Mouse (Mus musculus) kidney, postnatal 0 days (tissue): ENCODE measurements around the gene Usp30. TPM values are rescaled to one million over a fixed set of nuclear protein-coding genes. Genes with fewer than 3 reads are reported as not detected.

ENCODE experiments used
- ATAC-seq: fragments of 200-750 bp; cut with Nextera tagmentation; replicated peaks from 2 replicates; pipeline ENCODE4 v1.8.0; 2017; ENCODE audit warnings: low read depth, moderate number of reproducible peaks, moderate TSS enrichment, moderate library complexity; ENCODE audit not compliant: low FRiP score
- DNase-seq: peaks from one replicate; pipeline ENCODE4 v3.0.0-alpha.2; 2016; ENCODE audit warnings: low spot score
- H3K27ac ChIP-seq: fragments of 300-500 bp; sonication (generic); 2 replicates; pipeline ENCODE4 v1.5.1; 2014; ENCODE audit warnings: mild to moderate bottlenecking
- H3K27me3 ChIP-seq: fragments of 300-500 bp; sonication (generic); 2 replicates; pipeline ENCODE4 v1.6.1; 2014; ENCODE audit warnings: low read length, mixed read lengths; ENCODE audit not compliant: insufficient read depth
- H3K36me3 ChIP-seq: fragments of 300-500 bp; sonication (generic); 2 replicates; pipeline ENCODE4 v1.6.1; 2014; ENCODE audit warnings: low read length, mixed read lengths; ENCODE audit not compliant: insufficient read depth
- H3K4me1 ChIP-seq: fragments of 300-500 bp; sonication (generic); replicated peaks from 2 replicates; pipeline ENCODE4 v1.6.1; 2014; ENCODE audit warnings: antibody characterized with exemption, low read length, mixed read lengths; ENCODE audit not compliant: insufficient read depth
- H3K4me2 ChIP-seq: fragments of 300-500 bp; sonication (generic); 2 replicates; pipeline ENCODE4 v1.6.1; 2014; ENCODE audit warnings: mild to moderate bottlenecking, low read length, moderate library complexity, mixed read lengths
- H3K4me3 ChIP-seq: fragments of 300-500 bp; sonication (generic); replicated peaks from 2 replicates; pipeline ENCODE4 v1.5.1; 2014; ENCODE audit warnings: low read depth, low read length
- H3K9ac ChIP-seq: fragments of 300-500 bp; sonication (generic); 2 replicates; pipeline ENCODE4 v1.6.1; 2014; ENCODE audit warnings: low read depth, low read length
- H3K9me3 ChIP-seq: fragments of 300-500 bp; sonication (generic); replicated peaks from 2 replicates; pipeline ENCODE4 v1.6.1; 2016; ENCODE audit warnings: low read length, inconsistent platforms, mixed read lengths
- CTCF ChIP-seq: IDR thresholded peaks from 2 replicates; pipeline ENCODE4 v1.5.1; 2016; ENCODE audit warnings: antibody characterized with exemption, low read depth, mild to moderate bottlenecking, moderate library complexity
- WGBS: fragments of 180-500 bp; shearing (Covaris S2); extraction: QIAGEN DNeasy Blood & Tissue Kit; methylation state at CpG from one replicate; pipeline ENCODE4 v1.1.7; 2014; 5-methylcytosine and 5-hydroxymethylcytosine counted together
- polyA plus RNA-seq: library from polyadenylated mRNA; unstranded; fragments of >200 nt; fragmentation: Nextera tagmentation; extraction: Ambion mirVana; gene quantifications from 2 replicates; pipeline ENCODE4 v1.2.1, GENCODE M21; 2015

Gene Usp30
- 10.3 and 12.0 TPM in 2 replicates for polyA plus RNA-seq

GRCm38 (mm10) chr5:114065161-114065560, at the start of gene Usp30:
TSS of gene Usp30 (plus strand) at chr5:114065461.
- no peak within 1 kb of the TSS for H3K9ac ChIP-seq
- H3K27me3 ChIP-seq = no peaks in the 10 kb centered on the region
- no peak for ATAC-seq
- no peaks in the 10 kb centered on the region for H3K36me3 ChIP-seq
- TF ChIP-seq CTCF = no peak
- no peaks in the 10 kb centered on the region for H3K4me1 ChIP-seq
- no peak within 1 kb of the TSS for H3K4me2 ChIP-seq
- no peak within 1 kb of the TSS for H3K27ac ChIP-seq
- H3K4me3 ChIP-seq = no peak within 1 kb of the TSS
- DNase-seq = no peak
- 95% methylated on average over 6 of the region's 6 CpGs for WGBS
- H3K9me3 ChIP-seq = no peaks in the 10 kb centered on the region

GRCm38 (mm10) chr5:114024390-114024789, 40.9 kb upstream of the Usp30 start:
- 57% methylated on average over 6 of the region's 6 CpGs for WGBS
- no peak overlapping the region for H3K4me3 ChIP-seq
- no peak overlapping the region for H3K4me2 ChIP-seq
- no peak overlapping the region for H3K9ac ChIP-seq
- no peaks in the 10 kb centered on the region for H3K4me1 ChIP-seq
- H3K27me3 ChIP-seq = no peaks in the 10 kb centered on the region
- no peak overlapping the region for H3K27ac ChIP-seq
- no peaks in the 10 kb centered on the region for H3K9me3 ChIP-seq
- DNase-seq = no peak
- H3K36me3 ChIP-seq = no peaks in the 10 kb centered on the region
- TF ChIP-seq CTCF = no peak
- no peak for ATAC-seq

GRCm38 (mm10) chr5:114024885-114025284, 40.4 kb upstream of the Usp30 start:
- Histone ChIP-seq H3K4me2 (no peak overlapping the region), H3K9ac (no peak overlapping the region), H3K4me1 (no peaks in the 10 kb centered on the region), H3K36me3 (no peaks in the 10 kb centered on the region), H3K9me3 (no peaks in the 10 kb centered on the region), H3K4me3 (no peak overlapping the region), H3K27ac (no peak overlapping the region), H3K27me3 (no peaks in the 10 kb centered on the region)
- WGBS = 7% methylated on average over 10 of the region's 10 CpGs
- ATAC-seq (0 out of 2 replicates have a peak, but pooled peaks have one; percentile 26), DNase-seq (peak; percentile 44)
- TF ChIP-seq CTCF = no peak

GRCm38 (mm10) chr5:114027217-114027944, 37.9 kb upstream of the Usp30 start:
- Histone ChIP-seq H3K27me3 (no peaks in the 10 kb centered on the region), H3K4me3 (no peak overlapping the region), H3K4me2 (no peak overlapping the region), H3K4me1 (no peaks in the 10 kb centered on the region), H3K9me3 (no peaks in the 10 kb centered on the region), H3K27ac (no peak overlapping the region), H3K9ac (no peak overlapping the region), H3K36me3 (no peaks in the 10 kb centered on the region)
- DNase-seq (no peak), ATAC-seq (no peak)
- TF ChIP-seq CTCF = no peak
- 85% methylated on average over 12 of the region's 12 CpGs for WGBS

- Histone ChIP-seq H3K27me3 (no peaks in the 10 kb centered on the region), H3K36me3 (no peaks in the 10 kb centered on the region), H3K27ac (no peak overlapping the region), H3K4me2 (no peak overlapping the region), H3K4me1 (no peaks in the 10 kb centered on the region), H3K4me3 (no peak overlapping the region), H3K9ac (no peak overlapping the region), H3K9me3 (no peaks in the 10 kb centered on the region)
- no peak for DNase-seq
- ATAC-seq = peak; percentile 34; the same call in 1 of the 2 replicates
- no peak for TF ChIP-seq CTCF
- 84% methylated on average over 12 of the region's 12 CpGs for WGBS
Measured at GRCm38 (mm10) chr5:114028111-114028510, 37.1 kb upstream of the Usp30 start.

- H3K36me3 ChIP-seq = no peaks in the 10 kb centered on the region
- H3K4me1 ChIP-seq = no peaks in the 10 kb centered on the region
- H3K9me3 ChIP-seq = no peaks in the 10 kb centered on the region
- ATAC-seq (no peak), DNase-seq (no peak)
- H3K27ac ChIP-seq = no peak overlapping the region
- H3K27me3 ChIP-seq = no peaks in the 10 kb centered on the region
- peak; percentile 28; the same call in 1 of the 2 replicates for TF ChIP-seq CTCF
- H3K9ac ChIP-seq = no peak overlapping the region
- no peak overlapping the region for H3K4me2 ChIP-seq
- 92% methylated on average over 12 of the region's 12 CpGs for WGBS
- no peak overlapping the region for H3K4me3 ChIP-seq
Measured at GRCm38 (mm10) chr5:114030652-114031051, 34.6 kb upstream of the Usp30 start.
